ENCODE assay signal across 21 mouse cellular contexts in genomic region chr9:21697121-21697520, GRCm38 (mm10). TPM values are rescaled to one million over a fixed set of nuclear protein-coding genes. Genes with fewer than 3 reads are reported as not detected.
A peak's percentile ranks its signal among the peaks of the same experiment; 100 is the strongest.
DNase-seq lines count a peak whose midpoint lies in the region; ATAC-seq lines count a peak whose summit lies in the region.
"Had no signal": no experiment of that assay in that cellular context is flagged by ENCODE, and none has a peak within 500 bp of the region (broad histone marks: within the 10 kb centered on the region; RNA-seq: fewer than 3 reads in every experiment).

No protein-coding gene starts in this region.

- ATAC-seq in forebrain, embryonic 13.5 days = 0 out of 2 replicates have a peak, but pooled peaks have one; percentile 13
- ATAC-seq in forebrain, embryonic 14.5 days = no peak
- ATAC-seq in kidney, embryonic 15.5 days (replicated peaks; ENCODE audit: low FRiP score) = no peak
- ATAC-seq in limb, embryonic 13.5 days (ENCODE audit: low FRiP score, low read depth) = no peak
- ATAC-seq in activated CD4-positive, CD25-positive, alpha-beta regulatory T cell, adult 4 months = no peak
- ATAC-seq: CD4-positive, CD25-positive, alpha-beta regulatory T cell, adult 4 months; forebrain, embryonic 15.5 days had no signal

- H3K9me3 ChIP-seq in forebrain, embryonic 13.5 days (replicated peaks) = no peaks in the 10 kb centered on the region
- H3K9me3 ChIP-seq in forebrain, embryonic 14.5 days (replicated peaks; ENCODE audit: control insufficient read depth, low read length) = no peaks in the 10 kb centered on the region
- H3K9me3 ChIP-seq in kidney, embryonic 15.5 days (replicated peaks) = no peaks in the 10 kb centered on the region
- H3K9me3 ChIP-seq in limb, embryonic 13.5 days = no peaks in the 10 kb centered on the region
- H3K9me3 ChIP-seq in limb, embryonic 10.5 days (replicated peaks) = no peaks in the 10 kb centered on the region
- H3K9me3 ChIP-seq: embryonic facial prominence, embryonic 10.5 days; forebrain, embryonic 15.5 days; G1E; heart, embryonic 15.5 days; hindbrain, embryonic 13.5 days had no signal

- no peak overlapping the region for H3K9ac ChIP-seq in forebrain, embryonic 13.5 days
- H3K9ac ChIP-seq in forebrain, embryonic 14.5 days (ENCODE audit: low read length) = no peak overlapping the region
- H3K9ac ChIP-seq in kidney, embryonic 15.5 days = no peak overlapping the region
- H3K9ac ChIP-seq in limb, embryonic 13.5 days = no peak overlapping the region
- H3K9ac ChIP-seq: forebrain, embryonic 15.5 days; heart, embryonic 15.5 days; hindbrain, embryonic 13.5 days had no signal

- no peak overlapping the region for H3K4me3 ChIP-seq in forebrain, embryonic 13.5 days
- no peak overlapping the region for H3K4me3 ChIP-seq in forebrain, embryonic 14.5 days (ENCODE audit: low read depth, low read length)
- H3K4me3 ChIP-seq in kidney, embryonic 15.5 days (replicated peaks) = no peak overlapping the region
- no peak overlapping the region for H3K4me3 ChIP-seq in limb, embryonic 13.5 days
- no peak overlapping the region for H3K4me3 ChIP-seq in limb, embryonic 10.5 days
- H3K4me3 ChIP-seq: embryonic facial prominence, embryonic 10.5 days; forebrain, embryonic 15.5 days; heart, adult 2 months; heart, embryonic 15.5 days; hindbrain, embryonic 13.5 days had no signal

- H3K36me3 ChIP-seq in forebrain, embryonic 13.5 days (ENCODE audit: poor library complexity, severe bottlenecking) = peaks cover 95% of the 10 kb centered on the region
- H3K36me3 ChIP-seq in forebrain, embryonic 14.5 days (ENCODE audit: control insufficient read depth, insufficient read depth, low read length) = peaks cover 89% of the 10 kb centered on the region
- peaks cover 95% of the 10 kb centered on the region for H3K36me3 ChIP-seq in kidney, embryonic 15.5 days
- H3K36me3 ChIP-seq in limb, embryonic 13.5 days = peaks cover 96% of the 10 kb centered on the region
- H3K36me3 ChIP-seq in limb, embryonic 10.5 days = peaks cover 98% of the 10 kb centered on the region

- no peak for DNase-seq in forebrain, embryonic 14.5 days (ENCODE audit: low spot score)
- peak; percentile 28 for DNase-seq in kidney, adult 18-20 months
- no peak for DNase-seq in limb, embryonic 10.5 days (ENCODE audit: low spot score)
- DNase-seq: adrenal gland, postnatal 14 days; B cell, adult 2 months; cerebellum, adult 11-12 months; cerebellum, adult 9-10 months; gastrocnemius, postnatal 14 days; heart, adult 2 months; heart, postnatal 14 days had no signal

- H3K27me3 ChIP-seq in forebrain, embryonic 13.5 days = no peaks in the 10 kb centered on the region
- H3K27me3 ChIP-seq in forebrain, embryonic 14.5 days (replicated peaks; ENCODE audit: control insufficient read depth, insufficient read depth, low read length) = no peaks in the 10 kb centered on the region
- no peaks in the 10 kb centered on the region for H3K27me3 ChIP-seq in kidney, embryonic 15.5 days
- no peaks in the 10 kb centered on the region for H3K27me3 ChIP-seq in limb, embryonic 13.5 days
- H3K27me3 ChIP-seq in limb, embryonic 10.5 days (ENCODE audit: low read depth, poor library complexity, severe bottlenecking) = no peaks in the 10 kb centered on the region
- H3K27me3 ChIP-seq: forebrain, embryonic 15.5 days; heart, embryonic 15.5 days; hindbrain, embryonic 13.5 days had no signal

- WGBS in forebrain, embryonic 13.5 days = 95% methylated on average over 6 of the region's 6 CpGs
- 87% methylated on average over 6 of the region's 6 CpGs for whole genome bisulfite sequencing in forebrain, embryonic 14.5 days
- 80% methylated on average over 6 of the region's 6 CpGs for WGBS in kidney, embryonic 15.5 days
- 86% methylated on average over 6 of the region's 6 CpGs for WGBS in limb, embryonic 13.5 days
- 91% methylated on average over 6 of the region's 6 CpGs for WGBS in limb, embryonic 10.5 days

- no peaks in the 10 kb centered on the region for H3K4me1 ChIP-seq in forebrain, embryonic 13.5 days
- no peaks in the 10 kb centered on the region for H3K4me1 ChIP-seq in forebrain, embryonic 14.5 days (ENCODE audit: control insufficient read depth, insufficient read depth, low read length)
- no peaks in the 10 kb centered on the region for H3K4me1 ChIP-seq in kidney, embryonic 15.5 days
- H3K4me1 ChIP-seq in limb, embryonic 13.5 days = no peaks in the 10 kb centered on the region
- no peaks in the 10 kb centered on the region for H3K4me1 ChIP-seq in limb, embryonic 10.5 days
- H3K4me1 ChIP-seq: embryonic facial prominence, embryonic 10.5 days; forebrain, embryonic 15.5 days; hindbrain, embryonic 13.5 days had no signal

- H3K27ac ChIP-seq in forebrain, embryonic 13.5 days = no peak overlapping the region
- H3K27ac ChIP-seq in forebrain, embryonic 14.5 days (ENCODE audit: low read depth, low read length) = no peak overlapping the region
- H3K27ac ChIP-seq in kidney, embryonic 15.5 days = no peak overlapping the region
- H3K27ac ChIP-seq in limb, embryonic 13.5 days = peak overlapping the region; percentile 22; the same call in 1 of the 2 replicates
- no peak overlapping the region for H3K27ac ChIP-seq in limb, embryonic 10.5 days
- H3K27ac ChIP-seq: embryonic facial prominence, embryonic 10.5 days; forebrain, embryonic 15.5 days; heart, adult 2 months; heart, embryonic 15.5 days; hindbrain, embryonic 13.5 days had no signal

- H3K4me2 ChIP-seq in forebrain, embryonic 13.5 days = no peak overlapping the region
- H3K4me2 ChIP-seq in forebrain, embryonic 14.5 days (ENCODE audit: low read length) = no peak overlapping the region
- no peak overlapping the region for H3K4me2 ChIP-seq in kidney, embryonic 15.5 days
- no peak overlapping the region for H3K4me2 ChIP-seq in limb, embryonic 13.5 days (replicated peaks)
- H3K4me2 ChIP-seq: forebrain, embryonic 15.5 days; heart, embryonic 11.5 days; heart, embryonic 15.5 days; hindbrain, embryonic 13.5 days had no signal

RNA-seq across cellular contexts. Expression of gene Ldlr, which starts 26.2 kb away (rescaled TPM):
- 21.2 and 26.3 TPM in 2 replicates for polyA plus RNA-seq in forebrain, embryonic 13.5 days (2015; fragmentation: Nextera tagmentation; extraction: Ambion mirVana)
- polyA plus RNA-seq in forebrain, embryonic 14.5 days (2014; fragmentation: Nextera tagmentation; extraction: Ambion mirVana) = 5.2 and 6.8 TPM in 2 replicates
- polyA plus RNA-seq in kidney, embryonic 15.5 days (2015; fragmentation: Nextera tagmentation; extraction: Ambion mirVana) = 28.9 and 34.9 TPM in 2 replicates
- polyA plus RNA-seq in limb, embryonic 13.5 days (2015; fragmentation: Nextera tagmentation; extraction: Ambion mirVana) = 30.8 and 31.2 TPM in 2 replicates
- 55.2 and 57.3 TPM in 2 replicates for polyA plus RNA-seq in limb, embryonic 10.5 days (2016; fragmentation: Nextera tagmentation; extraction: Ambion mirVana)
- 10 to 100 TPM; 12.6 to 20.6 TPM for polyA plus RNA-seq in activated CD4-positive, CD25-positive, alpha-beta regulatory T cell, adult 4 months (2017; shearing (Covaris generic))
